Mouse (Mus musculus): ENCODE results near the gene Trim69.
"Not testable (repeated sequence)": the region's sequence is repeated elsewhere in the genome, so short reads cannot be mapped to it uniquely, and the experiment has no call there.

Gene Trim69

DNA sequence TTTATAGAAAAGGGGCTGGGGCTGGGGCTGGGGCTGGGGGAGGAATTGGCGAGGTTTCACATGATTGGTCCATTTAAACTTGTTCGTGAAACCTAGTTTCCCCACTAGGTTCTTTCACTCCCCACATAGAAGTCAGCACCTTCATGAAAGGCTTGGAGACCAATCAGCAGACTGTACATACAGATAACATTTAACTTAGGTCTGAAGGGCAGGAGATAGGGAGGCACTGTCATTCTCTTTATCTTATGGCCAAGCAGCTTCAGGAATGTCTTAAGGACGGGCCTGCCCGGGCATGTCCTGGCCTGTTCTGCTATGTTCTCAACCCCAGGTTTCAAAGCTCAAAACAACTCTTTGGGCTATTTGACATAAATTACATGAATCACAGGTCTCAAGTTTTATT lies 56.6 kb downstream of the Trim69 start:
- not testable (repeated sequence) for DNase-seq

DNA sequence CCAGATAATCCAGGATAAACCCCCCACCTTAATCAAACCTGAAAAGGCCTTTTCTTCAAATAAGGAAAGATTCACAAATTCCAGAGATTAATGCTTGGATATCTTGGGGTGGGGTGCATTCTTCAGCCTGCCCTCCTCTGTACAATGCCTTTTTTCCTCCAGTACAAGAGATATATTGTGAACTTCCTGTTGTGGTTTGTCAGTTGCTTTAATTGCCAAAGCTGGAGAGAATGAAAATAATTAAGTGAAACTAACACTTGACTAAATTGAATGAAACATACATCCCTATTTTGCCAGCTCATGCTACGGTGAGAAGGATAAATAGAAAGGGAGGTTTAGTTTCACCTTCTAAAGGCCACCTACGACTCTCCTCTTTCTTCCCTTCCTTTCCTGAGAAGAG lies 57.7 kb downstream of the Trim69 start:
- no peak for DNase-seq

DNA sequence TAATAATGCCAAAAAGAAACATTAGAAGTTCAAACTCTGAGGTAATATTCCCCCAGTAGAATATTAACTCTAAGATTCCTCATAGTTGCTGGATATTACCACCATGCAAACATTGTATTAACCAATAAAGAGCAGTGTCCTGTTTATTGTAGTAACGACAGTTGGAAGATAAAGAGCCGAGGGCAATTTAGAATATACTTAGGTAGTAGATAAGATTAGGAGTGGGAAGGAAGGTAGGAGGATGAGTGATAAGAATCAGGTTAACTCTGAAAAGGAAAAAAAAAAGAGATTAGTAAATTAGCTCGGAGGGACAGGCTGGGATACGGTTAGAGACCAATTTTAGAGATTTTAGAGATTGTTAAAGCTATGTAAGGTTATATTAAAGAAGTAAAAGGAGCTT lies 60.9 kb downstream of the Trim69 start:
- no peak for DNase-seq

DNA sequence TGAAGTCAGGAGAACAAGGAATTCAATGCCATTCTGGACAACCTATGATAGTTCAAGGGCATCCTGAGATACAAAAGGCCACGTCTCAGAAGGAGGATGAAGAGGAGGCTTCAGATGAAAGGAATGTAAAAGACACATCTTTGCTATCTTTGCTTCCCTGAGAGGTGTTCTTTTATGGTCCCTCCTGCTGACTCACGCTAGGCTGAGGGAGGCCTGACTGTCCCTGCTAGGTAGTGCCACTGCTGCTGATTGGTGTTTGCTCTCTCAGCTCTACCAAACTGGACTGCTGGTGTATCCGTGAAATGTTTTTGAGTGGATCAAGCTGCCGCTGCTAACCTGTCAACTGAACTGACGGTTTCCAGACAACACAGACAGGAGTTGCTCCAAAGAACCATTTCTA lies 61.3 kb downstream of the Trim69 start:
- DNase-seq: no peak

DNA sequence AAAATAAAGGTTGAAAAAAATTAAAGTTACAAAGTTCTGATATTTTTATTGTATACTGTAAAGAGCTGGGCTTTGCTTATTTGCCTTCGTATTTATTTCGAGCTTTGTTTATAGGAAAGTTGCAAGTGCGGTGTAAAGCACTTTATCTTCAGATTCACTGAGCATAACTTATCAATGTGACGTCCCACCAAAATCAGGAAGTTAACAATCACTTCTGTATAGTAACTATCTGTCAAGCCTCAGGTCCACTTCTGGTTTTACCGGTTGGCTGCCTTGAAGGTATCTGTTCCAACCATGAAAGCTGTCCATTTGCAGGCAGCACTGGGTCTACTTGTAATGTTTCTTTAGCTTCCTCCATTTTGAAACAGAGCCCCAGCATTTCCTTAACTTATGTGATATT lies 61.8 kb downstream of the Trim69 start:
- no peak for DNase-seq

DNA sequence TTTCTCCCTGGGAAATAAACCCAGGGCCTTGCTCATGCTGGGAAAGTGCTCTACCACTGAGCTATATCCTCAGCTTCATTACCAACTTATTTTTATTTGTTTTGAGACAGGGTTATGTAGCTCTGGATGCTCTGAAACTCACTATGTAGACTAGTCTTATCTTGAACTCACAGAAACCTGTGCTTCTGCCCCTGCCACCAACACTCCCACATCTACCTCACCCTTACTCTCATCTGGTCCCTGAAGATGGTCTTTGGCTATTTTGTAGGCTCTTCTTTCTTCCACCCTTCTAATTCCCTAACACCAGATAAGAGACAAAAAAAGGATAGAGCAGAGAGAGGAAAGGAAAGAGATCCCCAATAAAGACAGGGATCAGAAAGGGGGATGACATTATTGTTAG lies 63.2 kb downstream of the Trim69 start:
- no peak for DNase-seq

Measured in kidney, postnatal 14 days (tissue).